Mouse (Mus musculus) neural tube, embryonic 11.5 days (tissue): ENCODE measurements around the gene Tbc1d22a. TPM values are rescaled to one million over a fixed set of nuclear protein-coding genes. Genes with fewer than 3 reads are reported as not detected.

Experiments
- ATAC-seq: fragments of 200-750 bp; cut with Nextera tagmentation; 2 replicates; pipeline ENCODE4 v1.8.0; 2017; ENCODE audit warnings: moderate number of reproducible peaks, mild to moderate bottlenecking, moderate TSS enrichment, moderate library complexity; ENCODE audit not compliant: insufficient read depth, low FRiP score, low TSS enrichment
- DNase-seq: peaks from one replicate; pipeline ENCODE4 v3.0.0-alpha.2; 2015; ENCODE audit warnings: low spot score
- H3K27ac ChIP-seq: fragments of 300-500 bp; sonication (generic); 2 replicates; pipeline ENCODE4 v1.5.1; 2014; ENCODE audit warnings: low read depth, mild to moderate bottlenecking, low read length
- H3K27me3 ChIP-seq: fragments of 300-500 bp; sonication (generic); 2 replicates; pipeline ENCODE4 v1.6.1; 2014; ENCODE audit warnings: mild to moderate bottlenecking, low read length, mixed read lengths; ENCODE audit not compliant: control insufficient read depth, insufficient read depth
- H3K36me3 ChIP-seq: fragments of 300-500 bp; sonication (generic); 2 replicates; pipeline ENCODE4 v1.6.1; 2014; ENCODE audit warnings: mild to moderate bottlenecking, low read length, moderate library complexity, mixed read lengths; ENCODE audit not compliant: control insufficient read depth, insufficient read depth
- H3K4me1 ChIP-seq: fragments of 300-500 bp; sonication (generic); 2 replicates; pipeline ENCODE4 v1.6.1; 2014; ENCODE audit warnings: low read length, mixed read lengths; ENCODE audit not compliant: control insufficient read depth, insufficient read depth
- H3K4me2 ChIP-seq: fragments of 300-500 bp; sonication (generic); 2 replicates; pipeline ENCODE4 v1.6.1; 2014; ENCODE audit warnings: low read depth, mild to moderate bottlenecking, moderate library complexity
- H3K4me3 ChIP-seq: fragments of 300-500 bp; sonication (generic); 2 replicates; pipeline ENCODE4 v1.5.1; 2014; ENCODE audit warnings: low read depth, low read length
- H3K9ac ChIP-seq: fragments of 300-500 bp; sonication (generic); 2 replicates; pipeline ENCODE4 v1.6.1; 2014; ENCODE audit warnings: mild to moderate bottlenecking, low read length
- H3K9me3 ChIP-seq: fragments of 300-500 bp; sonication (generic); 2 replicates; pipeline ENCODE4 v1.6.1; 2016; ENCODE audit warnings: low read length; ENCODE audit not compliant: control insufficient read depth
- WGBS: fragments of 180-500 bp; shearing (Covaris S2); extraction: QIAGEN DNeasy Blood & Tissue Kit; methylation state at CpG from one replicate; pipeline ENCODE4 v1.1.7; 2014; 5-methylcytosine and 5-hydroxymethylcytosine counted together
- polyA plus RNA-seq: library from polyadenylated mRNA; unstranded; fragments of >200 nt; fragmentation: Nextera tagmentation; extraction: Ambion mirVana; gene quantifications from 2 replicates; pipeline ENCODE4 v1.2.1, GENCODE M21; 2014

Tbc1d22a gene
- polyA plus RNA-seq, 1 experiment from 2014 or later = 9.9 TPM

DNA sequence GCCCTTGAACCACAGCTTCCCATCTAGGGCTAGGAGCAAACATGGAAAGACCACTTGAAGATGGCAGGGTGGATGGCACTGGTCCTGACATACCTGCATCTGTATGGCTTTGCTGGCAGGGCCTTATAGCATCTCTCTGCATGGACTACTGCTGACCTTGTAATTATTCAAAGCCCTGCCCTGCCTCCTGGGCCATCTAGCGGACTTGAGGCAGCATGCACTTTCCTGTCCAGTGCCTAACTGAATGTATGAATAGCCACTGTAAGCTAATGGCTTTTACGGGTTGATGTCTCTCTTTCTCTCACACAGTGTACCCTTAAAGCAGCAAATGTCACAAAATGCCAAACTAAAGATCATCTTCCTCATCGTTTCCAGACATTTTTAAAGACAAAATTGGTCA, 245.2 kb downstream of the Tbc1d22a start:
- H3K36me3 ChIP-seq = no peaks in the 10 kb centered on the region
- no peak overlapping the region for H3K4me3 ChIP-seq
- H3K9me3 ChIP-seq = no peaks in the 10 kb centered on the region
- no peaks in the 10 kb centered on the region for H3K27me3 ChIP-seq
- peak; percentile 21 for DNase-seq
- H3K4me1 ChIP-seq = no peaks in the 10 kb centered on the region
- no peak overlapping the region for H3K9ac ChIP-seq
- 69% methylated on average over 3 of the region's 3 CpGs for WGBS
- no peak for ATAC-seq
- H3K27ac ChIP-seq = no peak overlapping the region
- H3K4me2 ChIP-seq = no peak overlapping the region

DNA sequence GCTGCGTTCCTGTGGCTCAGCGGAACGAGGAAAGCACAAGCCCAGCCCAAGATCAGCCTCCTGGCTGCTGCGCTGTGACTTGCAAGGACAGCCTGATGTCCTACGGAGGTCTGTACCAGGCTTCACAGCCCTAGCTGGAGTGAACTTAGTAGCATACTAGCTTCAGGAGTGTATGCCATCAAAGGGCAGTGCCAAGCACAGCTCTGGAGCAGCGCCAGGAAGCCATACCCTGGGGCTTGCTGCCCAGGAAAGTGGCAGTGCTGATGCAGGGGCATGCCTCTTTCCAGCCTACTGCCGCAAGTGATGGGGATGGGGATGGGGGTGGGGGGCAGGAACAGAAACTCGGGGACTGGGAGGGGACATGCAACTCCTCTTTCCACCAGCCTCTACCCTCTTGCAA, 248.4 kb downstream of the Tbc1d22a start:
- ATAC-seq (no peak), DNase-seq (no peak)
- H3K9ac ChIP-seq = no peak overlapping the region
- no peak overlapping the region for H3K4me3 ChIP-seq
- WGBS = 78% methylated on average over 8 of the region's 8 CpGs
- no peaks in the 10 kb centered on the region for H3K36me3 ChIP-seq
- H3K27me3 ChIP-seq = no peaks in the 10 kb centered on the region
- no peaks in the 10 kb centered on the region for H3K4me1 ChIP-seq
- no peak overlapping the region for H3K4me2 ChIP-seq
- no peaks in the 10 kb centered on the region for H3K9me3 ChIP-seq
- H3K27ac ChIP-seq = no peak overlapping the region

DNA sequence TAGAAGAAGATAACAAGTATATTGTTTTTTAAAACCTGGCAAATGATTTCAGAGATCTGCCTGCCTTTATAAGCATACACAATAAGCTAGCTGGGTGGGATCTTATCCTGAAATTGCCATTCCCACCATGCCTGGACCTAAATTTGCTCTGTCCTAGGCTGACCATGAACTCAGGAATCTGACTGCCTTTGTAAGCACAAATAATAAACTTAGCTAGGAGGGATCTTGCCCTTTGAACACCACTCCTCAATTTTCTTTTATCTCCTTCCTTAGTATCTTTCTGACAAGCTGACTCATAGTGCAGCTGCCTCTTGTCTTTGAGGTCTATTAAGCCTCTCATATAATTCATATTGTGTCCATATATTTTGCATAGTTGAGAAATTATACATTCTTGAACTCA, 253.8 kb downstream of the Tbc1d22a start:
- Histone ChIP-seq H3K9me3 (no peaks in the 10 kb centered on the region), H3K4me3 (no peak overlapping the region), H3K9ac (no peak overlapping the region), H3K36me3 (no peaks in the 10 kb centered on the region), H3K27me3 (no peaks in the 10 kb centered on the region), H3K4me1 (no peaks in the 10 kb centered on the region), H3K27ac (no peak overlapping the region), H3K4me2 (no peak overlapping the region)
- no peak for ATAC-seq
- no peak for DNase-seq

DNA sequence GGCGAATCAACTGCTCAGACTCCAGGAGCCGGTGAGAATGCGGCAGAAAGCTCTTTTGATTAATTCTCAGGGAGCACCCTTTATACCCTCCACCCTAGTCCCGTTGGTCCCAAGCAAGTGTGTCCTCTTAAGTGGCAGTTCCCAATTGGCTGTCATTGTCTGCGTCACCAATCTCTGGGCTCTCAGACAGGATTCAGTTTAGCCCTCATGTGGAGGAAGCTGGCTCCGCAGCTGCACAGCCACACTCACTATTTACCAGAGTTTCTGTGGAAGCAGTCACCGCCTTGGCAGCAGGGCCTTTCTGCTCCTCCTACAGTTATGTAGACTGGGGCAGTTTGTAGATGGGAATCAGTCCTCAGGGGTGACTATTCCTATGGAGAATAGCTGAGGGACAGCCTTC, 256.9 kb downstream of the Tbc1d22a start:
- Histone ChIP-seq H3K9me3 (no peaks in the 10 kb centered on the region), H3K27me3 (no peaks in the 10 kb centered on the region), H3K4me3 (no peak overlapping the region), H3K36me3 (no peaks in the 10 kb centered on the region), H3K27ac (no peak overlapping the region), H3K9ac (no peak overlapping the region), H3K4me1 (peaks cover under 1% of the 10 kb centered on the region; the same call in 1 of the 2 replicates), H3K4me2 (no peak overlapping the region)
- no peak for ATAC-seq
- no peak for DNase-seq
- WGBS = 69% methylated on average over 7 of the region's 7 CpGs

DNA sequence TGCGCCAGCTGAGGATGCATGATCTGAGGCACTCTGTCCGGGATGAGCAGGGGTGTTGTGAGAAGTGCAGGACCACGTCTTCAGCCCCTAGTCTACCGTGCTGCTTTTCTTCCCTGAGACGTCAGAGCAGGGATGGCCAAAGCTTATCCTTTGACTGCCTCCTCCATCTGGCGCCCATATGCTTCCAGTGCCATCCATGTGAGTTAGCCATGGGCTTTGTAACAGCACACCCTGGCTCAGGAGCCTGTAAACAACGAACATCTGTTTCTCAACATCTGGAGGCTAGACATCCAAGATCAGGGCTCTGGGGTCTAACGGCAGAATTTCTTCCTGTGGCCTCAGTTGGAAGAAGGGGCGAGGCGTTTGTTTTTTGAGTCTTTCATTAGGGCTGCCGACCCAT, 259.2 kb downstream of the Tbc1d22a start:
- Histone ChIP-seq H3K27ac (no peak overlapping the region), H3K9me3 (no peaks in the 10 kb centered on the region), H3K4me2 (no peak overlapping the region), H3K36me3 (no peaks in the 10 kb centered on the region), H3K4me1 (peaks cover 13% of the 10 kb centered on the region), H3K9ac (no peak overlapping the region), H3K27me3 (no peaks in the 10 kb centered on the region), H3K4me3 (no peak overlapping the region)
- peak; percentile 35 for DNase-seq
- WGBS = 47% methylated on average over 11 of the region's 11 CpGs
- ATAC-seq = no peak

DNA sequence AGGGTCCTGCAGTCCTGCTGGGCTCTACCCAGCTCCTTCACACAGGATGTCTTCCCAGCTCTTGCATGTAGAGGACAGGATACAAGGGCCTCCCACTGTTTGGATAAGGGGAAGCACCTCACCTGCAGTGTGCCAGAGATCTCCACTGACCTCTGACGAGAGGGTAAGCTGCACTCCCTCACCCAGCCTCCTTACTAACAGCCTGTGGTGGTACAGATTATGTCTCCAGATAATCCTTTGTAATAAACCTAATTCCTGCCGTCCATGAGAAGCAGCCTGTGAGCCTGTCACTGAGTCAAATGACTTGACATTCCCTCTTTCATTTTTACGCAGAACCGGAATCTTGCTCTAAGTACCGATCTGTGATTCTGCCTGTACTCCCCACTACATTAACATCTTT, 260.7 kb downstream of the Tbc1d22a start:
- peaks cover 13% of the 10 kb centered on the region for H3K4me1 ChIP-seq
- 80% methylated on average over 5 of the region's 5 CpGs for WGBS
- ATAC-seq (no peak), DNase-seq (no peak)
- H3K4me2 ChIP-seq = no peak overlapping the region
- no peak overlapping the region for H3K9ac ChIP-seq
- H3K27me3 ChIP-seq = no peaks in the 10 kb centered on the region
- no peak overlapping the region for H3K27ac ChIP-seq
- H3K9me3 ChIP-seq = no peaks in the 10 kb centered on the region
- H3K4me3 ChIP-seq = no peak overlapping the region
- H3K36me3 ChIP-seq = no peaks in the 10 kb centered on the region

DNA sequence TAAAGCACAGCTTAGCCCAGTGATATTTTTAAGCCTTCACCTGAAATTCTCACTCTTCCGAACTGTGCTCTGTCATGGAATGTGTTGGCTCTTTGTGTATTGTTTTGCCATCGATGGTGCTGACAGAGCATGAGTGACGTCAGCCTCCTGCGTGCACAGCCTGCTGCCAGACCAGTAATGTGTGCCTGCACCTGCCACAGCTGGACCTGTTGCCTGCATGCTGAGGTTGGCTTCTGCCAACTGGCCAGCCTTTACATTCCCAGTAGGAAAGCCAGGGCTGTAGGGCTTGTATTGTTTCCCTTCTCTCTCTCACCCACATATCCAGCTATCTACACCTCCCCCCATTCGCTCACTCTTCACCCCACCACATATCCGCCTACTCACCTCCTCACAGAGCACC, 262.2 kb downstream of the Tbc1d22a start:
- H3K9ac ChIP-seq = no peak overlapping the region
- ATAC-seq = no peak
- no peaks in the 10 kb centered on the region for H3K27me3 ChIP-seq
- H3K36me3 ChIP-seq = no peaks in the 10 kb centered on the region
- peaks cover 13% of the 10 kb centered on the region for H3K4me1 ChIP-seq
- WGBS = 71% methylated on average over 6 of the region's 6 CpGs
- DNase-seq = no peak
- H3K4me2 ChIP-seq = no peak overlapping the region
- H3K9me3 ChIP-seq = no peaks in the 10 kb centered on the region
- no peak overlapping the region for H3K4me3 ChIP-seq
- H3K27ac ChIP-seq = no peak overlapping the region

DNA sequence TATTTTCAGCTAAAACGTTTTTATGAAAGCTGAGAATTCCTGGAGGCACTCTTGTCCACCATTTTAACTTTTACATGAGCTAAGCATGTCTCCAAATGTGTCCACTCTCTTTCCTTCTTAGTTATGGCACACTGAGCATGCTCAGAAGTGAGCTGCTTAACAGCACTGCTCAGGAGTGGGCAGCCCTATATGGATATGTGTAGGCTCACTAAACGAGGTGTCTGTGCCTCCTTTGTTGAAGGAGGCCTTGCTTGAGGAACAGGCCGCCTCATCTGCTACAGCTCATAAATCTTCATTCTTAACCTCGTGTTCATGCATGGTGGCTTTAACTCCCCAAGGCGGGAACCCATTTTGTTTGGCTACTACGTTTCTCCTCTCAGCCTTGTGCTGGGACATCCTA, 262.8 kb downstream of the Tbc1d22a start:
- H3K27me3 ChIP-seq = no peaks in the 10 kb centered on the region
- no peak overlapping the region for H3K4me2 ChIP-seq
- peak overlapping the region; percentile 9; the same call in 1 of the 2 replicates for H3K27ac ChIP-seq
- no peak overlapping the region for H3K9ac ChIP-seq
- no peaks in the 10 kb centered on the region for H3K36me3 ChIP-seq
- ATAC-seq (peak; percentile 54), DNase-seq (no peak)
- 15% methylated on average over 6 of the region's 6 CpGs for WGBS
- no peaks in the 10 kb centered on the region for H3K9me3 ChIP-seq
- H3K4me3 ChIP-seq = no peak overlapping the region
- H3K4me1 ChIP-seq = peaks cover 13% of the 10 kb centered on the region

DNA sequence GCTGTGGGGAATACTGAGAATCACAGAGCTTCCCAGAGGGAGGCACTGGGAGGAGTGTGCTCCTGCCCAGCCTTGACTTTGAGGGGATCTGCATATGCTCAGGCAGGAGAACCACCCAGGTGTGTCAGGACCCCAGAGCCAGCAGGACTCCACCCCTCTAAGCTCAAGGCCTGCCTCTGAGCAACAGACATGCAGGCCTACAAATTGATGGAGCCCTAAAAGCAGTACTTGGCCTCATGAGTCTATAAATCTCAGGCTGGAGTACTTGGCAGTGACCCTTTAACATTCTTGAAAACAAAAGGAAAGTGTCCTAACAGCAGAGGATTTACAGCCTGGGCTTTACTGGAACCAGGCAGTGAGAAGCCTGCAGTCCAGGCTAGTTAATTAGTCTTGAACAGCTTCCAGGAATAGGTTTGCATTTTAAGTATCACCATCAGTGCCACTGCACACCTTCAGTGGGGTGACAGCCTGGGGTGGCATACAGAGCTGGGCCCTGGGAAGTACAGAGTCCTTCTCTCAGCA, 263.3 kb downstream of the Tbc1d22a start:
- Histone ChIP-seq H3K4me2 (no peak overlapping the region), H3K4me3 (no peak overlapping the region), H3K36me3 (no peaks in the 10 kb centered on the region), H3K9ac (no peak overlapping the region), H3K27me3 (no peaks in the 10 kb centered on the region), H3K27ac (peak overlapping the region; percentile 9; the same call in 1 of the 2 replicates), H3K4me1 (peaks cover 13% of the 10 kb centered on the region), H3K9me3 (no peaks in the 10 kb centered on the region)
- peak; percentile 62 for ATAC-seq
- DNase-seq = no peak
